ENCODE assay signal across 8 mouse cellular contexts in genomic region chr3:51224363-51225225, GRCm38 (mm10). TPM values are rescaled to one million over a fixed set of nuclear protein-coding genes. Genes with fewer than 3 reads are reported as not detected.
DNase-seq lines count a peak whose midpoint lies in the region; ATAC-seq and TF ChIP-seq lines count a peak whose summit lies in the region.

Gene Noct (plus strand): TSS chr3:51224447.

- WGBS in hindbrain, embryonic 10.5 days = under 1% methylated on average over 100 of the region's 100 CpGs
- under 1% methylated on average over 76 of the region's 100 CpGs for WGBS in lung, postnatal 0 days

- H3K4me3 ChIP-seq in hindbrain, embryonic 10.5 days = peak within 1 kb of the TSS; percentile 92
- H3K4me3 ChIP-seq in lung, postnatal 0 days (ENCODE audit: low read depth, low read length) = peak within 1 kb of the TSS; percentile 81

- no peaks in the 10 kb centered on the region for H3K9me3 ChIP-seq in hindbrain, embryonic 10.5 days
- H3K9me3 ChIP-seq in lung, postnatal 0 days (ENCODE audit: low read length) = no peaks in the 10 kb centered on the region

- peak within 1 kb of the TSS; percentile 83 for H3K4me2 ChIP-seq in lung, postnatal 0 days (replicated peaks; ENCODE audit: low read depth, low read length)

- peak; percentile 87 for ATAC-seq in frontal cortex, adult (ENCODE audit: low TSS enrichment)
- peak; percentile 91 for ATAC-seq in lung, postnatal 0 days

- peaks cover 51% of the 10 kb centered on the region for H3K4me1 ChIP-seq in hindbrain, embryonic 10.5 days (replicated peaks)
- H3K4me1 ChIP-seq in lung, postnatal 0 days (ENCODE audit: insufficient read depth, low read depth, low read length) = peaks cover 9% of the 10 kb centered on the region; the same call in 1 of the 2 replicates

- TF ChIP-seq CTCF in lung, postnatal 0 days (IDR thresholded peaks at IDR 0.05) = peak; percentile 13

- peak within 1 kb of the TSS; percentile 75 for H3K9ac ChIP-seq in lung, postnatal 0 days (replicated peaks; ENCODE audit: low read depth)

- peaks cover 9% of the 10 kb centered on the region; the same call in 1 of the 2 replicates for H3K27me3 ChIP-seq in hindbrain, embryonic 10.5 days (ENCODE audit: insufficient read depth, poor library complexity, severe bottlenecking)
- H3K27me3 ChIP-seq in lung, postnatal 0 days (replicated peaks; ENCODE audit: insufficient read depth, low read length) = no peaks in the 10 kb centered on the region

- peak; percentile 80 for DNase-seq in MEL-GATA-1-ER (ENCODE audit: extremely low read depth, low read depth)
- peak; percentile 95 for DNase-seq in cerebellum, adult 8-10 months
- peak; percentile 89 for DNase-seq in hindbrain, embryonic 10.5 days (ENCODE audit: low spot score)
- peak; percentile 86 for DNase-seq in layer of hippocampus, adult 9-11 months
- peak; percentile 95 for DNase-seq in lung, postnatal 0 days (ENCODE audit: low spot score)
- DNase-seq in ovary, postnatal 14 days (ENCODE audit: low spot score) = peak; percentile 82
- DNase-seq in thymus, postnatal 14 days = peak; percentile 89

- TF ChIP-seq EP300 in lung, postnatal 0 days (IDR thresholded peaks at IDR 0.05) = no peak

- peak within 1 kb of the TSS; percentile 100 for H3K27ac ChIP-seq in hindbrain, embryonic 10.5 days
- peak within 1 kb of the TSS; percentile 98 for H3K27ac ChIP-seq in lung, postnatal 0 days (ENCODE audit: low read length)

- H3K36me3 ChIP-seq in hindbrain, embryonic 10.5 days = no peaks in the 10 kb centered on the region
- no peaks in the 10 kb centered on the region for H3K36me3 ChIP-seq in lung, postnatal 0 days (ENCODE audit: insufficient read depth, low read length)

RNA-seq across cellular contexts. Expression of gene Noct, which starts in this region (rescaled TPM):
- polyA plus RNA-seq in hindbrain, embryonic 10.5 days (2016; fragmentation: Nextera tagmentation; extraction: Ambion mirVana) = 11.5 and 12.5 TPM in 2 replicates
- 4.1 and 4.2 TPM in 2 replicates for polyA plus RNA-seq in lung, postnatal 0 days (2015; fragmentation: Nextera tagmentation; extraction: Ambion mirVana)

Comparison
In these comparisons a context has a peak if more than half of its experiments do, and no peak if none do; other contexts are left out.
1. Peak in every context shown above with its lines: DNase-seq, ATAC-seq, H3K4me3 ChIP-seq and H3K27ac ChIP-seq.